Mouse (Mus musculus): ENCODE data around the gene Zdhhc6.

- no peak for TF ChIP-seq CTCF (IDR thresholded peaks at IDR 0.05; ENCODE audit: control insufficient read depth, insufficient read depth, insufficient read length)
- no peak for TF ChIP-seq MYOD1 (IDR thresholded peaks at IDR 0.05; ENCODE audit: control insufficient read depth, insufficient read length, low read depth)
- no peak for TF ChIP-seq MAX (IDR thresholded peaks at IDR 0.05)
- TF ChIP-seq MYOG (IDR thresholded peaks at IDR 0.05; ENCODE audit: control insufficient read depth, extremely low read depth, insufficient read length) = no peak
- no peak for TF ChIP-seq FOSL1 (IDR thresholded peaks at IDR 0.05; ENCODE audit: insufficient read depth, low read length, poor library complexity, severe bottlenecking)
- TF ChIP-seq USF1 (IDR thresholded peaks at IDR 0.05; ENCODE audit: low read depth) = no peak
Observed at GRCm38 (mm10) chr19:55350673-55351378, 35.0 kb upstream of the Zdhhc6 start.

Data from C2C12 (cell line).